Mouse (Mus musculus) neural tube, embryonic 11.5 days (tissue): ENCODE measurements around the gene Tbc1d22a. TPM values are rescaled to one million over a fixed set of nuclear protein-coding genes. Genes with fewer than 3 reads are reported as not detected.
A peak's percentile ranks its signal among the peaks of the same experiment; 100 is the strongest.

ENCODE experiments used
- ATAC-seq: fragments of 200-750 bp; cut with Nextera tagmentation; 2 replicates; pipeline ENCODE4 v1.8.0; 2017; ENCODE audit warnings: moderate number of reproducible peaks, mild to moderate bottlenecking, moderate TSS enrichment, moderate library complexity; ENCODE audit not compliant: insufficient read depth, low FRiP score, low TSS enrichment
- DNase-seq: peaks from one replicate; pipeline ENCODE4 v3.0.0-alpha.2; 2015; ENCODE audit warnings: low spot score
- H3K27ac ChIP-seq: fragments of 300-500 bp; sonication (generic); 2 replicates; pipeline ENCODE4 v1.5.1; 2014; ENCODE audit warnings: low read depth, mild to moderate bottlenecking, low read length
- H3K27me3 ChIP-seq: fragments of 300-500 bp; sonication (generic); 2 replicates; pipeline ENCODE4 v1.6.1; 2014; ENCODE audit warnings: mild to moderate bottlenecking, low read length, mixed read lengths; ENCODE audit not compliant: control insufficient read depth, insufficient read depth
- H3K36me3 ChIP-seq: fragments of 300-500 bp; sonication (generic); 2 replicates; pipeline ENCODE4 v1.6.1; 2014; ENCODE audit warnings: mild to moderate bottlenecking, low read length, moderate library complexity, mixed read lengths; ENCODE audit not compliant: control insufficient read depth, insufficient read depth
- H3K4me1 ChIP-seq: fragments of 300-500 bp; sonication (generic); 2 replicates; pipeline ENCODE4 v1.6.1; 2014; ENCODE audit warnings: low read length, mixed read lengths; ENCODE audit not compliant: control insufficient read depth, insufficient read depth
- H3K4me2 ChIP-seq: fragments of 300-500 bp; sonication (generic); 2 replicates; pipeline ENCODE4 v1.6.1; 2014; ENCODE audit warnings: low read depth, mild to moderate bottlenecking, moderate library complexity
- H3K4me3 ChIP-seq: fragments of 300-500 bp; sonication (generic); 2 replicates; pipeline ENCODE4 v1.5.1; 2014; ENCODE audit warnings: low read depth, low read length
- H3K9ac ChIP-seq: fragments of 300-500 bp; sonication (generic); 2 replicates; pipeline ENCODE4 v1.6.1; 2014; ENCODE audit warnings: mild to moderate bottlenecking, low read length
- H3K9me3 ChIP-seq: fragments of 300-500 bp; sonication (generic); 2 replicates; pipeline ENCODE4 v1.6.1; 2016; ENCODE audit warnings: low read length; ENCODE audit not compliant: control insufficient read depth
- WGBS: fragments of 180-500 bp; shearing (Covaris S2); extraction: QIAGEN DNeasy Blood & Tissue Kit; methylation state at CpG from one replicate; pipeline ENCODE4 v1.1.7; 2014; 5-methylcytosine and 5-hydroxymethylcytosine counted together
- polyA plus RNA-seq: library from polyadenylated mRNA; unstranded; fragments of >200 nt; fragmentation: Nextera tagmentation; extraction: Ambion mirVana; gene quantifications from 2 replicates; pipeline ENCODE4 v1.2.1, GENCODE M21; 2014

Tbc1d22a gene
- polyA plus RNA-seq, 1 experiment from 2014 or later, result 9.9 TPM

DNA sequence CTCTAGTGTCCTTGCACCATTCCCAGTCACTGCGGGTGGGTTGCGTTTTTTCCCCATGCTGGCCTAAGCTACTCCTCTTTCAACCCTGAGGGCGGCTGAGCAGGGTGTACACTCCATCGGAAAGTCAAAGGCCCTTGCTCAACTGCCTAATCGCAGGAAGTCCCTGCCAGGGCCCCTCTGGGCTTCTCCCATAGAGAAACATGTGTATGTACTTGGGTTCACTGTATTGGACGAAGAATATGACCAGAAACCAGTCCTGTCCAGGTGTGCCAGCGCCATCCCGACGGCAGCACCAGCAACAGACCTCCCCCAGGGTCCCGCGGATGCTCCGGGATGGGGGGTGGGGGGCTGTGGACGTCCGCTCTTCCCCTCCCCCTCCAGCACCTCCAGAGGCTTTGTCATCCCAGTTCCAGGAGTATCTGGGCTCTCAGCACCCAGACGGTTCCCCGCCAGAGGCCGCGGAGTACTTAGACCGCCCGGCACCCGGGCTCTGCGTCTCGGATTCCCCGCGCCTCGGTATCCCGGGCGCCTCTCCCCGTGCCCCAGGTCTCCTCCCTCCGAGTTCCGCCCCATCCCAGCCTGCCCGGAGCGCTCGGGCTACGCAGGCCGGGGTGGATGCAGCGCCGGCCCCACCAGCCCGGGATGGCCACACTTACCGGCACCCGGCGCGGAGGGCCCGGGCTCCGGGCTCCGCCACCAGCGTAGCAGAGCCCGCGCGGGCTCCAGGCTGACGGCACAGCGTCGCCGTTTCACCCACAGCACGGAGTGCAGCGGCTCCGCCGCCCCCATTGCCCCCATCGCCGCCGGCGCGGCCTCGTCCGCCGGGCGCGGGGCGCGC is 29.2 kb upstream of the Tbc1d22a start:
- ATAC-seq (peak; percentile 27; the same call in 1 of the 2 replicates), DNase-seq (peak; percentile 65)
- Histone ChIP-seq H3K36me3 (no peaks in the 10 kb centered on the region), H3K4me2 (peak overlapping the region; percentile 90), H3K27ac (peak overlapping the region; percentile 65), H3K27me3 (no peaks in the 10 kb centered on the region), H3K9ac (peak overlapping the region; percentile 96), H3K4me1 (peaks cover 24% of the 10 kb centered on the region; the same call in 1 of the 2 replicates), H3K4me3 (peak overlapping the region; percentile 80), H3K9me3 (no peaks in the 10 kb centered on the region)
- under 1% methylated on average over 57 of the region's 70 CpGs for WGBS

DNA sequence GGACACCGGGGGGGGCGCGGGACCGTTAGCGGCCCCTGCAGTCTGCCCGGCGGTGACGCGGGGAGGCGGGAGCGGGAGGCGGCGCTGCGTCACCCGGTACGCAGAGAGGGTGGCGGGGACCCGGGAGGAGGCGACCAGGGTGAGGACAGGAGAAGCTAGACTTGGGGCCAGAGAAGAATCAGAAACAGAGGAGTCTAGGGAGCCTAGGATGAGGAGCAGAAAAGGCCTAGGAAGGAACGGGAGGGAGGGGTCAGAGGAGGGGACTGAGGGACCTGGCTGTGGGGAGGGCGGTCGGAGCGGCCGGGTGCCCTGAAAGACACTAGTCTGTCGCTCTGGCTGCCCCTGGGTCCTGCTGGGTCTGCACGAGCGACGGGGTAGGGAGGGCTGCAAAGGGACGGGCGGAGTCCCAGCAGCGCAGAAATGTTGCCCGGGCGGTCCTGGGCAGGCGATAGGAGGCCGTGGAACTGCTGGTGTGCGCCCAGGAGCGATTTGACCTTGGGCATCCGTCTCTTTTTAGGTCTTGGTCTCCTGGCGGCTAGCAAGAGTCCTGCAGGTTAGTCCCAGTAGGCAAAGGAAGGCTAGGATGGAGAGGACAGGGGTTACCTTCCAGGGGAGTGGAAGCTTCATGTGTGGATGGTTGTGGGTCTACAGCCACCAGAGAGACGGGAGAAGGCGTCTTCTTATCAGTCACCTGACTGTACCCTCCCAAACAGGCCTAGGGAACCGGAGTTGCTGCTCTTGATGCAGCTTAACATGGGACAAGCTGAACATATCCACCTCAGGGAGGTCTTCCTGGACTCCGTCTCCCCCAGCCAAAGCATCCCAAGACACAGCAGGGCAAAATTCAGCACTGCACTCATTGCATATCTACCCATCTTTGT is 28.3 kb upstream of the Tbc1d22a start, which contains the start of gene Cerk:
Cerk (minus strand) TSS at position 453 of the 881 bp plus-strand sequence.
- peak within 1 kb of the TSS; percentile 80 for H3K4me3 ChIP-seq
- DNase-seq (peak; percentile 68), ATAC-seq (peak; percentile 66; the same call in 1 of the 2 replicates)
- H3K36me3 ChIP-seq, result no peaks in the 10 kb centered on the region
- WGBS, result 3% methylated on average over 43 of the region's 43 CpGs
- H3K9ac ChIP-seq, result peak within 1 kb of the TSS; percentile 96
- H3K27ac ChIP-seq, result peak within 1 kb of the TSS; percentile 65
- peaks cover 24% of the 10 kb centered on the region; the same call in 1 of the 2 replicates for H3K4me1 ChIP-seq
- H3K27me3 ChIP-seq, result no peaks in the 10 kb centered on the region
- peak within 1 kb of the TSS; percentile 90 for H3K4me2 ChIP-seq
- no peaks in the 10 kb centered on the region for H3K9me3 ChIP-seq

- DNase-seq (no peak), ATAC-seq (no peak)
- no peaks in the 10 kb centered on the region for H3K9me3 ChIP-seq
- H3K4me2 ChIP-seq, result no peak overlapping the region
- H3K9ac ChIP-seq, result no peak overlapping the region
- H3K27me3 ChIP-seq, result no peaks in the 10 kb centered on the region
- H3K4me3 ChIP-seq, result no peak overlapping the region
- H3K4me1 ChIP-seq, result peaks cover 24% of the 10 kb centered on the region; the same call in 1 of the 2 replicates
- H3K36me3 ChIP-seq, result no peaks in the 10 kb centered on the region
- WGBS, result 50% methylated on average over 3 of the region's 3 CpGs
- no peak overlapping the region for H3K27ac ChIP-seq
Measured at GRCm38 (mm10) chr15:86186686-86187085, 27.6 kb upstream of the Tbc1d22a start.

GRCm38 (mm10) chr15:86188186-86188585 is 26.1 kb upstream of the Tbc1d22a start:
- no peaks in the 10 kb centered on the region for H3K36me3 ChIP-seq
- peaks cover 22% of the 10 kb centered on the region; the same call in 1 of the 2 replicates for H3K4me1 ChIP-seq
- peak; percentile 64 for DNase-seq
- 31% methylated on average over 5 of the region's 5 CpGs for WGBS
- no peak overlapping the region for H3K4me2 ChIP-seq
- peak overlapping the region; percentile 11; the same call in 1 of the 2 replicates for H3K9ac ChIP-seq
- no peaks in the 10 kb centered on the region for H3K27me3 ChIP-seq
- H3K4me3 ChIP-seq, result no peak overlapping the region
- no peaks in the 10 kb centered on the region for H3K9me3 ChIP-seq
- peak overlapping the region; percentile 63; the same call in 1 of the 2 replicates for H3K27ac ChIP-seq
- peak; percentile 62; the same call in 1 of the 2 replicates for ATAC-seq

- 48% methylated on average over 10 of the region's 10 CpGs for WGBS
- peaks cover 22% of the 10 kb centered on the region; the same call in 1 of the 2 replicates for H3K4me1 ChIP-seq
- H3K36me3 ChIP-seq, result no peaks in the 10 kb centered on the region
- no peak overlapping the region for H3K4me2 ChIP-seq
- no peak overlapping the region for H3K4me3 ChIP-seq
- ATAC-seq (no peak), DNase-seq (no peak)
- peak overlapping the region; percentile 63; the same call in 1 of the 2 replicates for H3K27ac ChIP-seq
- H3K9ac ChIP-seq, result peak overlapping the region; percentile 11; the same call in 1 of the 2 replicates
- no peaks in the 10 kb centered on the region for H3K27me3 ChIP-seq
- no peaks in the 10 kb centered on the region for H3K9me3 ChIP-seq
Measured at GRCm38 (mm10) chr15:86188746-86189470, 25.4 kb upstream of the Tbc1d22a start.

- Histone ChIP-seq H3K27ac (no peak overlapping the region), H3K27me3 (no peaks in the 10 kb centered on the region), H3K4me2 (no peak overlapping the region), H3K4me3 (no peak overlapping the region), H3K9me3 (no peaks in the 10 kb centered on the region), H3K4me1 (peaks cover 16% of the 10 kb centered on the region; the same call in 1 of the 2 replicates), H3K36me3 (no peaks in the 10 kb centered on the region), H3K9ac (no peak overlapping the region)
- DNase-seq, result no peak
- ATAC-seq, result no peak
- 81% methylated on average over 3 of the region's 3 CpGs for WGBS
Measured at GRCm38 (mm10) chr15:86190387-86190786, 23.9 kb upstream of the Tbc1d22a start.

DNA sequence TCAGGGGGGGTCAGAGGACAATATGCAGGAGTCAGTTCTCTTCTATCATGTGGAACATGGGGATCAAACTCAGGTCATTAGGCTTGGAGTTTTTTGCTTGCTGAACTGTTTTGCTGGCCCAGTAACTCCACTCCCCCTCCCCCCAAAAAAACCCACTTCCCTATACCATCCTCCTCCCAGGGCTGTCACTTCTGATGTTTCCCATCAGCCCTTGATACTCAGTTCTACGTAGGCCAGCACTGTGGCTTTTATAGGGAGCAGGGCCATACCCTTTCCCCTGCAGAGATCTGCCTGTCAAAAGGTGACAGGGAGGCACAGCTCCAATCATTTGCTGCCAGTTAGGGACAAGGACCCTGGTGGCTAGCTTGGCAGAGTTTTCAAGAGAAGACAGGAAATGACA is 22.8 kb upstream of the Tbc1d22a start:
- WGBS, result 57% methylated on average over 1 of the region's 1 CpGs
- no peak for ATAC-seq

GRCm38 (mm10) chr15:86191933-86192332 is 22.3 kb upstream of the Tbc1d22a start:
- no peak overlapping the region for H3K4me3 ChIP-seq
- no peaks in the 10 kb centered on the region for H3K36me3 ChIP-seq
- WGBS, result 67% methylated on average over 3 of the region's 3 CpGs
- H3K9ac ChIP-seq, result no peak overlapping the region
- H3K27me3 ChIP-seq, result no peaks in the 10 kb centered on the region
- no peak for ATAC-seq
- no peak overlapping the region for H3K4me2 ChIP-seq
- no peak for DNase-seq
- H3K27ac ChIP-seq, result no peak overlapping the region
- H3K4me1 ChIP-seq, result peaks cover 13% of the 10 kb centered on the region; the same call in 1 of the 2 replicates
- H3K9me3 ChIP-seq, result no peaks in the 10 kb centered on the region

More for the DNA sequence above, 22.8 kb upstream of the Tbc1d22a start:
- H3K27ac ChIP-seq, result no peak overlapping the region
- no peaks in the 10 kb centered on the region for H3K36me3 ChIP-seq
- no peaks in the 10 kb centered on the region for H3K27me3 ChIP-seq
- no peak overlapping the region for H3K4me2 ChIP-seq
- H3K9ac ChIP-seq, result no peak overlapping the region
- no peaks in the 10 kb centered on the region for H3K9me3 ChIP-seq
- H3K4me3 ChIP-seq, result no peak overlapping the region
- no peak for DNase-seq
- H3K4me1 ChIP-seq, result peaks cover 13% of the 10 kb centered on the region; the same call in 1 of the 2 replicates
